Mouse (Mus musculus): ENCODE measurements at regions not wholly inside any gene's neighbourhood (a gene's known extent, or its start where the extent isn't known, plus 50 kb on each side); places are given as distances from the start of the nearest gene placed in this dataset.
A peak's percentile ranks its signal among the peaks of the same experiment; 100 is the strongest.

DNA sequence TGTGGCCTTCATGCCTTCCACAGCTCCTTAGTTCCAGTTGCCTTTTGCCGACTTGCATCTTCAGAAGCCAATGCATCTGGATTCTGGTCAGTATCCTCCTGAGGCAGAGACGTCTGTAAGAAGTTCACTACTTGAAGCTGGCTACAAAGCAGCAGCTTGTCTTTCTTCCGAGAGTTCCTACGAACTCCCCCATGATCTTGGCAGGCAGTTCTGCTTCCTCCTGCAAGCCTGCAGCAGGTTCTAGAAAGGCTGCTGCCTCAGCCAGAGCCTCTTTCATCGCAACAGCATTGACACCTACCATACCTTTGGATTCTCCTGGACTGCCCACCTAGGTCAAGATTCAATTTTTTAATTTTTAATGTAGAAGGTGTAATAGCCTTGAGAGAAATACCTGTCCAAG, 158.3 kb upstream of the Ercc4 start:
- no peak for TF ChIP-seq NANOG (IDR thresholded peaks at IDR 0.05; ENCODE audit: borderline replicate concordance, low read length)
- TF ChIP-seq CTCF (conservative IDR thresholded peaks at IDR 0.05; ENCODE audit: low read length) = no peak
- TF ChIP-seq POU5F1 (IDR thresholded peaks at IDR 0.05; ENCODE audit: borderline replicate concordance, low read length) = no peak
- peaks cover 14% of the 10 kb centered on the region for H3K4me1 ChIP-seq (replicated peaks; ENCODE audit: low read depth, low read length)
- peaks cover 22% of the 10 kb centered on the region for H3K9me3 ChIP-seq (ENCODE audit: low read length)
- H3K36me3 ChIP-seq (ENCODE audit: insufficient read depth, low read length) = no peaks in the 10 kb centered on the region
- H3K27me3 ChIP-seq (ENCODE audit: insufficient read depth, low read length) = no peaks in the 10 kb centered on the region
- H3K4me3 ChIP-seq (replicated peaks; ENCODE audit: low read length) = no peak overlapping the region

DNA sequence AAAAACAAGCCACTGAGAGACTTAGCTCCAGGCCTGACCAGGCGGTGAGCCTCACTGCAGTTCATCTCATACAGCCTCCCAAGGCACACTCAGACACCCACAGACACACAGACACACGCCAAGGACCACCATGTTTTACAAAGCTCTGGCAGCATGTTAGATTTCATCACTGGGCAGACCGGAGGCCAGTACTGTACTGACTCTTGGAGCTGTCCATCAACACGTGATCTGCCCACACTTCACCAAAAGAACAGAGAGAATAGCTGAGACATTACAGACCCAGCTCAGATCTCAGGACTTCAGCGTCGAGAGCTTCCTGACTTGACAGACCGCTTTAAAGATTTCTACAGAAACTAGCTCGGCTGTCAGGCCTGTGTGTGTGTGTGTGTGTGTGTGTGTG, 155.5 kb upstream of the Ercc4 start:
- H3K27me3 ChIP-seq (ENCODE audit: insufficient read depth, low read length) = no peaks in the 10 kb centered on the region
- H3K9me3 ChIP-seq (ENCODE audit: low read length) = peaks cover 4% of the 10 kb centered on the region; the same call in 1 of the 2 replicates
- H3K4me1 ChIP-seq (replicated peaks; ENCODE audit: low read depth, low read length) = peaks cover 23% of the 10 kb centered on the region
- H3K4me3 ChIP-seq (replicated peaks; ENCODE audit: low read length) = no peak overlapping the region
- no peaks in the 10 kb centered on the region for H3K36me3 ChIP-seq (ENCODE audit: insufficient read depth, low read length)
- TF ChIP-seq POU5F1 (IDR thresholded peaks at IDR 0.05; ENCODE audit: borderline replicate concordance, low read length) (no peak), CTCF (conservative IDR thresholded peaks at IDR 0.05; ENCODE audit: low read length) (no peak), NANOG (IDR thresholded peaks at IDR 0.05; ENCODE audit: borderline replicate concordance, low read length) (no peak)

DNA sequence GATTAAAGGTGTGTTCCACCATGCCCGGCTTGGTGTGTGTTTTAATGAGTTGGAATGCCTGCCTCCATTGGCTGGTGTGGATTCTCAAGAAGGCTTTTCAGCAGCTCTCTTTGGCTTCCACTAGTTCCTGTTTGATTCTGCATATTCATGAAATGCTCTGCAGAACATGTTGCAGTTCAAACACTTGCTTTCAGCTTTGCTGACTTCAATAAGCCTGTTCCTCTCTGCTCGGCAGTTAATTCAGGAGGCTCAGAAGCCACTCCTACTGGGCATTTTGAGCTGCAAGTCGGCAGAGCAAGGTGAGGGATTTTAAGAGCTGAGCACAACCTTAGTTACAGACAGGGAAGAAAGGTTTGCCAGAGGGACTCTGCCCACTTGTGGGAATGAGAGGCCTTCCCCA, 153.1 kb upstream of the Ercc4 start:
- Histone ChIP-seq H3K9me3 (ENCODE audit: low read length) (peaks cover 4% of the 10 kb centered on the region; the same call in 1 of the 2 replicates), H3K4me1 (replicated peaks; ENCODE audit: low read depth, low read length) (peaks cover 45% of the 10 kb centered on the region), H3K4me3 (replicated peaks; ENCODE audit: low read length) (no peak overlapping the region), H3K27me3 (ENCODE audit: insufficient read depth, low read length) (no peaks in the 10 kb centered on the region), H3K36me3 (ENCODE audit: insufficient read depth, low read length) (no peaks in the 10 kb centered on the region)
- TF ChIP-seq CTCF (conservative IDR thresholded peaks at IDR 0.05; ENCODE audit: low read length) = no peak
- TF ChIP-seq NANOG (IDR thresholded peaks at IDR 0.05; ENCODE audit: borderline replicate concordance, low read length) = no peak
- no peak for TF ChIP-seq POU5F1 (IDR thresholded peaks at IDR 0.05; ENCODE audit: borderline replicate concordance, low read length)

DNA sequence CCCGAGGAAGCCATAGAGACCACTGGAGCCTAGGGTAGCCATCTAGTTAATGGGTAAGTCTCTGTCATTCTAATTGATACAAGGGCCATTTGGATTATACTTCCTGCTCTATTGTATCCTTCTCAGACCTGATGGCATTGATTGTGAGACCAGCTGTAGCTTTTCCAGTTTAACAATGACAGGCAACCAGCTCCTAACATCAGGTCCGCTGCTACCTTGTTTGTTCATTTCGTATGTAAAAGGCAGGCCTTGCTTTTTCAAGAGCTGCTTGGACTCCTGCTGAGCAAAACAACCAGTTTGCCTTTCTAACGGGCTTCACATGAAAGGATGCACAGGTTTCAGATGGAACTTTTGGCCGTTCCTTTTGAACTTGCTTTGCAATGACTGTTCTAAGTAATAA, 148.6 kb upstream of the Ercc4 start:
- TF ChIP-seq NANOG (IDR thresholded peaks at IDR 0.05; ENCODE audit: borderline replicate concordance, low read length) (peak; percentile 93), POU5F1 (IDR thresholded peaks at IDR 0.05; ENCODE audit: borderline replicate concordance, low read length) (no peak), CTCF (conservative IDR thresholded peaks at IDR 0.05; ENCODE audit: low read length) (no peak)
- Histone ChIP-seq H3K4me1 (replicated peaks; ENCODE audit: low read depth, low read length) (peaks cover 54% of the 10 kb centered on the region), H3K9me3 (ENCODE audit: low read length) (no peaks in the 10 kb centered on the region), H3K27me3 (ENCODE audit: insufficient read depth, low read length) (no peaks in the 10 kb centered on the region), H3K36me3 (ENCODE audit: insufficient read depth, low read length) (no peaks in the 10 kb centered on the region), H3K4me3 (replicated peaks; ENCODE audit: low read length) (no peak overlapping the region)

DNA sequence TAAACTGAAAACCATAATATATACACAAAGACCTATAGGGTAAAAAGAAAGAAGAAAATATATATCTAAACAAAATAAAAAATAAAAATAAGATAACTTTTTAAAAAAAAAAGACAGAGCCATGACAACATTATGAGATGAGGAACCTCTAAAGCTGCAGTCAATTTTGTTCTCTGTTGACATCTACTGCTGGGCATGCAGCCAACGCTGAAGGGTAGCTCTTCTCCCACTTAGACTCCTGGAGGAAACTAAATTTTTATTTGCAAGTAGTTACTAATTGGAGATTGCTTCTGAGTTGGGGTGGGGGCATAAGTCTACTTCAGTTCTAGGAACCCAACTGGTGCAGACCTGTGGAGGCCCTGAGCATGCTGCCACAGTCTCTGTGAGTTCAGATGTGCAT, 126.8 kb upstream of the Ercc4 start:
- Histone ChIP-seq H3K36me3 (ENCODE audit: insufficient read depth, low read length) (no peaks in the 10 kb centered on the region), H3K4me3 (replicated peaks; ENCODE audit: low read length) (no peak overlapping the region), H3K9me3 (ENCODE audit: low read length) (no peaks in the 10 kb centered on the region), H3K4me1 (replicated peaks; ENCODE audit: low read depth, low read length) (no peaks in the 10 kb centered on the region), H3K27me3 (ENCODE audit: insufficient read depth, low read length) (no peaks in the 10 kb centered on the region)
- TF ChIP-seq CTCF (conservative IDR thresholded peaks at IDR 0.05; ENCODE audit: low read length) (no peak), NANOG (IDR thresholded peaks at IDR 0.05; ENCODE audit: borderline replicate concordance, low read length) (no peak), POU5F1 (IDR thresholded peaks at IDR 0.05; ENCODE audit: borderline replicate concordance, low read length) (no peak)

DNA sequence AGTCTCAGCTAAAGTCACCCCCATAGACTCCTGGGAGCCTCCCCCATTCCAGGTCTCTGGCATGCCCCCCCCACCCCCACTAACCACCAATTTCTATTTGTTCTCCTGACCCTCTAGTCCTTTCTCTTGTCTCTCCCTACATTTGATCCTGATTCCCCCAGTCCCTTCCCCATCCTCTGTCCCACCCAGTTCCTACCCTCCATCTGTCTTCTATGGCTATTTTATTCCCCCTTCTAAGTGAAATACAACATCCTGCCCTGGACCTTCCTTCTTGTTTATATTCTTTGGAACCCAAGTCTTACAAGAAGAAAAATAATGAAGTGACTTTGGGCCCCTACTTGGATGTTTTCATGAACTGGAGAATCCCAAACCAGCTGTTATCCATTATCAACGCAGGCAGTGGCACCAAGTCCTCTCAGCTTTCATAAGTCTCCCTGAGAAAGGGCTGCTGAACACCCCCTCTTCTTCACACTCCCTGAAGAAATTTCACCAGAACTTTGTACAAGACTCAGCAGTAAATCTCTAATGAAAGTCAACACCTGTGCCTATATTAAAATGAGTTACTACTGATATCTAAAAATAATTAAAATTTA, 108.1 kb upstream of the Ercc4 start:
- no peaks in the 10 kb centered on the region for H3K27me3 ChIP-seq (ENCODE audit: insufficient read depth, low read length)
- TF ChIP-seq CTCF (conservative IDR thresholded peaks at IDR 0.05; ENCODE audit: low read length) (no peak), NANOG (IDR thresholded peaks at IDR 0.05; ENCODE audit: borderline replicate concordance, low read length) (no peak), POU5F1 (IDR thresholded peaks at IDR 0.05; ENCODE audit: borderline replicate concordance, low read length) (no peak)

DNA sequence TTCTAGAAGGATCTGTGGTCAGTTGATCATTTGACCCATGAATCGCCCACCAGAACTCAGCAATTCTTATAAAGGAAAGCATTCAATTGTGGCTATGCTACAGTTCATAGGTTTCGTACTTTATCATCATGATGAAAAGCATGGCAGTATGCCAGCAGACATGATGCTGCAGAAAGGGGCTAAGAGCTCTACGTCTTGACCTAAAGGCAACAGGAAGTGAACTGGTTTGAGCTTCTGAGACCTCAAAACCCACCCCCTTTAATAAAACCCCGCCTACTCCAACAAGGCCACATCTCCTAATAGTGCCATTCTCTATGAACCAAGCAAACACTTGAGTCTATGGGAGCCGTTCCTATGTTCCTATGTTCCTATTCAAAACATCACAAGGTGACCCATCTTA, 96.6 kb upstream of the Ercc4 start:
- TF ChIP-seq CTCF (conservative IDR thresholded peaks at IDR 0.05; ENCODE audit: low read length) (no peak), POU5F1 (IDR thresholded peaks at IDR 0.05; ENCODE audit: borderline replicate concordance, low read length) (no peak), NANOG (IDR thresholded peaks at IDR 0.05; ENCODE audit: borderline replicate concordance, low read length) (no peak)
- Histone ChIP-seq H3K4me1 (replicated peaks; ENCODE audit: low read depth, low read length) (peaks cover 13% of the 10 kb centered on the region), H3K4me3 (replicated peaks; ENCODE audit: low read length) (no peak overlapping the region), H3K27me3 (ENCODE audit: insufficient read depth, low read length) (no peaks in the 10 kb centered on the region; the same call in 1 of the 2 replicates), H3K36me3 (ENCODE audit: insufficient read depth, low read length) (no peaks in the 10 kb centered on the region), H3K9me3 (ENCODE audit: low read length) (peaks cover 21% of the 10 kb centered on the region)

More for the DNA sequence above, 108.1 kb upstream of the Ercc4 start:
- Histone ChIP-seq H3K4me1 (replicated peaks; ENCODE audit: low read depth, low read length) (no peaks in the 10 kb centered on the region), H3K9me3 (ENCODE audit: low read length) (no peaks in the 10 kb centered on the region), H3K36me3 (ENCODE audit: insufficient read depth, low read length) (no peaks in the 10 kb centered on the region), H3K4me3 (replicated peaks; ENCODE audit: low read length) (no peak overlapping the region)

DNA sequence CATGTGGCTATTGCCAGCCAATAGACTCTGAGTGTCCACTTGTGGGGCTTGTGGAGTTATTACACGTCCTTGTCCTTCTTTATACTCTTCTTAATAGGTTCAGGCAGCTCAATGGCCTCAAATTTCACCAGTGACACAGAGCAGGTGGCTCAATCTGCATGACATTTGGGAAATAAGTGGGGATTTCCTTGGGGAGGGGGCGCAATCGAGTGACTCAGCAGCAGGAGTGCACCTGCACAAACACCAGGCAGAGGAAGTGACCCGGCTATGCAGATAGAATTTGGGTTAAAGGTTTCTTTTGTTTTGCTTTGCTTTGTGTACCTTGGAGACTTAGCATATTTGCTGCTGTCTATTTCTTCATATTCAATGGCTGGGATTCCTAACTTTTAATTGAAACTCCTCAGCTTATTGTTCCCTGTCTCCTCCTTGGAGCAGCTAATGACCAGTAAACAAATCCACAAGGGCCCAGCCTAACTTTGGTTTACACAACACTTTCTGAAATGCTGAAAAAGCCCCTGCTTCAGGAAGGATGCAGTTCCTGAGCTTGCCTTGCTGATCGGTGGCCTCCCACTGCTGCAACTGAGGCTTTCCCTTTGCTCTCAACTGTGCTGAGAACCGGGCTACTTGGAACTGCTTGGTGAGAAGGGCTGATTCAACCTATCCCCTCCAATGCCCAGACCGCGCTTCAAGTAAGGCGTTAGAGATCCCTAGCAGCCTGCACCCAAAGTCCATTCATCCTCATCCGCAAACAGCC, 95.4 kb upstream of the Ercc4 start:
- TF ChIP-seq POU5F1 (IDR thresholded peaks at IDR 0.05; ENCODE audit: borderline replicate concordance, low read length) = no peak
- TF ChIP-seq CTCF (conservative IDR thresholded peaks at IDR 0.05; ENCODE audit: low read length) = no peak
- TF ChIP-seq NANOG (IDR thresholded peaks at IDR 0.05; ENCODE audit: borderline replicate concordance, low read length) = no peak
- H3K27me3 ChIP-seq (ENCODE audit: insufficient read depth, low read length) = no peaks in the 10 kb centered on the region; the same call in 1 of the 2 replicates
- H3K4me1 ChIP-seq (replicated peaks; ENCODE audit: low read depth, low read length) = peaks cover 13% of the 10 kb centered on the region
- H3K4me3 ChIP-seq (replicated peaks; ENCODE audit: low read length) = no peak overlapping the region
- no peaks in the 10 kb centered on the region for H3K36me3 ChIP-seq (ENCODE audit: insufficient read depth, low read length)
- H3K9me3 ChIP-seq (ENCODE audit: low read length) = peaks cover 21% of the 10 kb centered on the region

Data from E14TG2a.4 (cell line).